Mouse (Mus musculus): ENCODE data around the gene Gcnt3.

Gcnt3 gene

GRCm38 (mm10) chr9:70037988-70038387 is at the start of gene Gcnt3:
Gene Gcnt3, minus strand, starts transcription at chr9:70038088.
- DNase-seq = no peak

- DNase-seq = no peak
Measured at GRCm38 (mm10) chr9:70087379-70087778, 49.5 kb upstream of the Gcnt3 start.

GRCm38 (mm10) chr9:70086091-70086490 is 48.2 kb upstream of the Gcnt3 start:
- no peak for DNase-seq

- peak; percentile 58 for DNase-seq
Measured at GRCm38 (mm10) chr9:70084107-70084506, 46.2 kb upstream of the Gcnt3 start.

GRCm38 (mm10) chr9:70082357-70083204 is 44.7 kb upstream of the Gcnt3 start:
- no peak for DNase-seq

- DNase-seq = no peak
Measured at GRCm38 (mm10) chr9:70081767-70082166, 43.9 kb upstream of the Gcnt3 start.

- no peak for DNase-seq
Measured at GRCm38 (mm10) chr9:70080976-70081375, 43.1 kb upstream of the Gcnt3 start.

GRCm38 (mm10) chr9:70080027-70080800 is 42.3 kb upstream of the Gcnt3 start:
- DNase-seq = no peak

- no peak for DNase-seq
Measured at GRCm38 (mm10) chr9:70078034-70078433, 40.1 kb upstream of the Gcnt3 start.

- no peak for DNase-seq
Measured at GRCm38 (mm10) chr9:70077170-70077569, 39.3 kb upstream of the Gcnt3 start.

- no peak for DNase-seq
Measured at GRCm38 (mm10) chr9:70072387-70072786, 34.5 kb upstream of the Gcnt3 start.

GRCm38 (mm10) chr9:70069961-70070435 is 32.1 kb upstream of the Gcnt3 start:
- DNase-seq = no peak

- DNase-seq = no peak
Measured at GRCm38 (mm10) chr9:70067497-70067896, 29.6 kb upstream of the Gcnt3 start.

GRCm38 (mm10) chr9:70062012-70062411 is 24.1 kb upstream of the Gcnt3 start:
- DNase-seq = no peak

- no peak for DNase-seq
Measured at GRCm38 (mm10) chr9:70053411-70053810, 15.5 kb upstream of the Gcnt3 start.

GRCm38 (mm10) chr9:70052730-70053129 is 14.8 kb upstream of the Gcnt3 start:
- DNase-seq = no peak

GRCm38 (mm10) chr9:70049839-70050238 is 12.0 kb upstream of the Gcnt3 start:
- no peak for DNase-seq

GRCm38 (mm10) chr9:70049416-70049783 is 11.5 kb upstream of the Gcnt3 start:
- DNase-seq = peak; percentile 19

GRCm38 (mm10) chr9:70048751-70049415 is 11.0 kb upstream of the Gcnt3 start:
- peak; percentile 36 for DNase-seq

GRCm38 (mm10) chr9:70048280-70048679 is 10.4 kb upstream of the Gcnt3 start:
- DNase-seq = no peak

- DNase-seq = no peak
Measured at GRCm38 (mm10) chr9:70047839-70048238, 10.0 kb upstream of the Gcnt3 start.

- DNase-seq = no peak
Measured at GRCm38 (mm10) chr9:70046255-70046654, 8.4 kb upstream of the Gcnt3 start.

GRCm38 (mm10) chr9:70044865-70045264 is 7.0 kb upstream of the Gcnt3 start:
- DNase-seq = no peak
